Mouse (Mus musculus) right cerebral cortex, adult 18-20 months (tissue): ENCODE measurements around the gene Hmga1.
A peak's percentile ranks its signal among the peaks of the same experiment; 100 is the strongest.

ENCODE experiments used
- DNase-seq: peaks from one replicate; pipeline ENCODE4 v3.0.0; 2022; ENCODE audit warnings: mixed read lengths

Gene Hmga1

DNA sequence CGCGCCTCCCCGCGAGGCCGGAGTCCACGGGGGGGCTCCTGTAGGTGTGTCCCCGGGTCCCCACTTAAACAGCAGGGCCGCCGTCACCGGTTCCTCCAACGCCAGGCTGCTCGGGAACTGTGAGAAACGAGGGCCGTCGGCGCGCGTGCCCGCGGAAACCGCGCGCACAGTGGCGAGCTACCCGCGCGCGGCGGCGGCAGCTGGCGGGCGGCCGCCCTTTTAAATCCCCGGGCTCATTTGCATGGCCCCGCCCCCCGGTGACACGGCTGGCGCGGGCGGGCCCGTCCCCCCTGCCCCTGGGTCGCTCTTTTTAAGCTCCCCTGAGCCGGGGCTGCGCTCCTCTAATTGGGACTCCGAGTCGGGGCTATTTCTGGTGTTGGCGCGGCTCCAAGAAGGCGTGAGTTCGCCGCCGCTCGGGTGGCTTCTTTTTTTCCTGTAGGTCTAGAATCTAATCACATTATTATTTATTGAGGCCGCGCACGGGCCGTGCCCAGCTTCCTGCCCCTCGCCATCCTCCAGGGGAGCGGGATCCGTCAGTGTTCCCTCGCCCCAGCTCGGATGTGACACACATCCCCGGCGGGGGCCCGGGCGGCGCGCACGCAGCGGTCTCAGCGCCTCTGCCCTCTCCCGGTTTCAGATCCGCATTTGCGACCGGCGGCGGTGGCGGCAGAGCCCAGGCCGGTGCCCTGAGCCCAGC is at the start of gene Hmga1:
Gene Hmga1 (plus strand): TSS at position 183 of the 697 bp plus-strand sequence.
- peak; percentile 81 for DNase-seq

DNA sequence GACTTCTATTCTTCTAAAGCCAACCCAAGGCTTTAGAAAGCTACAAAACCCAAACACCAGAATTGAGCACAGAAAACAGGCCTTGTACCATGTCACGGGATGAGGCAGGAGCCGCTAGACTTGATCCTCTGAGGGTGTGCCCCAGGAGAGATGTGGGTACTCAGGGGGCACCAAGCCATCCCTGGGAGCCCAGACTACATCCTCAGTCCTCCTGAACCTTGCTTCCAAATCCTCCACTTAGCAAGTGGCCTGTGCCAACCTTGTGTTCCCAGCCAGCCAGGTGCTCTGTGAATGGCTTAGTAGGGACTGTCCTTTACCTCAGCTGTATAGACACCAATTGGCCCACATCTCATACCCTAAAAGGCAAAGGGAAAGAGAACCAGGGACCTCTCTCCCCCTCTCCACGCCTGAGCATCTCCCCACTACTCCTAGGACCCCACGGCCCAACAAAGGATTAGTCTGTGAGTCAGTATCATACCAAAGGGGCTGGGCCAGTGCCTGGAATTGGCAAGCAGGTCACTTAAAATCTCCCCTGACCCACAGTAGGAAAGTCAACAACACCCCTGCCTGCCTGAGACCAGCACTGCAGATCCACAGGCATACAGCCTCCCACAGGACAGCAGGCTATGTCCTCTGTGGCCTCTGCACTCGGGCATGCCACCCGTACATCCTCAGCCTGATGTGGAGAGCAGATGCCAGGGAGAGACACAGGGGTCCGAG is 49.3 kb upstream of the Hmga1 start:
- no peak for DNase-seq

DNA sequence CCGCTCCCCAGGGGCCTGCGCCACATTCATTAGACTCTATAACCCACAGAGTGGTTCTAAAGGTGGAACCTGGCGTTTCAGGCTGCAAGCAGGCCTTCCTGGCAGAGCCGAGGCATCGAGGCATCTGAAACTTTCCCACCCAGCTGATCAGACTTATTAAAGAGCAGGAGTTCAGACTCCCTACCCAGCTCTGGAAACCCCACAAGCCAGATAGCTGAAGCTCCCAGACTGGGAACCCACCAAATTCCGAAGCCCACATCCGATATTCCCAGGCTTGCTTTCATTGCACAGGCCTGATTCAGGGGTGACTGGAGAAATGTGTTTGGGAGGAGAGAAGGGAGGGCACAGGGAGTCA is 48.7 kb upstream of the Hmga1 start:
- no peak for DNase-seq

DNA sequence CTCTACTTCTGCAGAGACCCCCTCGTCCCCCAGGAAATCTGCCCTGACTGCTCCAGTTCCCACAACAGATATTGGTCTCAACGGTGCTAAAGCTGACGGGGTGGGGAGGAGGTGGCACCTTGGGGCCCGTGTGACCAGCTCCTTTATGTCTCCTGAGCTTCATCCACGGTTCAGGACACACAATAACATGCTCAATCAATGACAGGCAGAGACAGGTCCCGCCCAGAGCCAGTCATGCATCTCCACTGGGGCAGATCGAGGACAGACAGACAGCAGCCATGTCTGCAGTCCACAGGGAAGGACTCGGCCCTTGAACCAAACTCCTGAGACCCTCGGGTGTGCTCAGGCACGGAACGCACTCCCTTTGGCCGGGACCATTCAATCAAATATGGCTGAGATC is 48.3 kb upstream of the Hmga1 start:
- DNase-seq = no peak

DNA sequence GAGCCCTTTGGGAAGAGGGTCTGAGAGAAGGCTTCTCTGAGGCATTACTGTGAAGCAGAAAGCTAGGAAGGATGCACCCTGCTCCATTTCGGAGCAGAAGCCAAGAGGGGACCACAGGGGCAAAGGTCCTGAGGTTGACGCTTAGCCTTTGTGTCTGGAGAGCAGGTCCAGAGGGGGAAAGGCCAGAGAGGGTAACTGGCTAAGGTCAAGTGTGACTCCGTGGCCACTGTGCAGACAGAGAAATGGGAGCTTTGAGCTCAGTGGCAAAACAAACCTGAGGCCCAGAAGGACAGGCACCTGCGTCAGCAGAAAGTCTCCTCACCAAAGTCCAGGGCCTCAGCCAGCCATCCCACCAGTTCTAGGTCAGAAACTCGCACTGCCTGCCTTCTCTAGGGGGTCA is 47.8 kb upstream of the Hmga1 start:
- DNase-seq = no peak

DNA sequence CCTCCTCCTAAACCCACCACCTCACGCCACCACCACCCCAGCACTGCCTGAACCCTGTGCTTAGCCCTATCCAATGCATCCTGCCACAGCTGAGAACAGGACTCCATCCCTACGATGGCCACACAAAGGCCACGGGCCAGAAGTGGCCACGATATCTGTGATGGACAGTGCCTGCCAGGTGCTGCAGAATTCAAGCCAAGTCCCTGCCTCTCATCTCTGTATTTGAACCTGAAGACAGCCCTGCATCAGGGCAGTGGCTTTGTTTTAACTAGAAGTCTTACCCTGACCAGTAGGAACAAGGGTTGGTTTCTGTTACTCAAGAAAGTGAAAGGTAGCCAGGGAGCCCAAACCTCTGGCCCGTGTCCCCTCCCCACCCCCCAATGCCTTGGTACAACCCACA is 47.2 kb upstream of the Hmga1 start:
- DNase-seq = no peak

DNA sequence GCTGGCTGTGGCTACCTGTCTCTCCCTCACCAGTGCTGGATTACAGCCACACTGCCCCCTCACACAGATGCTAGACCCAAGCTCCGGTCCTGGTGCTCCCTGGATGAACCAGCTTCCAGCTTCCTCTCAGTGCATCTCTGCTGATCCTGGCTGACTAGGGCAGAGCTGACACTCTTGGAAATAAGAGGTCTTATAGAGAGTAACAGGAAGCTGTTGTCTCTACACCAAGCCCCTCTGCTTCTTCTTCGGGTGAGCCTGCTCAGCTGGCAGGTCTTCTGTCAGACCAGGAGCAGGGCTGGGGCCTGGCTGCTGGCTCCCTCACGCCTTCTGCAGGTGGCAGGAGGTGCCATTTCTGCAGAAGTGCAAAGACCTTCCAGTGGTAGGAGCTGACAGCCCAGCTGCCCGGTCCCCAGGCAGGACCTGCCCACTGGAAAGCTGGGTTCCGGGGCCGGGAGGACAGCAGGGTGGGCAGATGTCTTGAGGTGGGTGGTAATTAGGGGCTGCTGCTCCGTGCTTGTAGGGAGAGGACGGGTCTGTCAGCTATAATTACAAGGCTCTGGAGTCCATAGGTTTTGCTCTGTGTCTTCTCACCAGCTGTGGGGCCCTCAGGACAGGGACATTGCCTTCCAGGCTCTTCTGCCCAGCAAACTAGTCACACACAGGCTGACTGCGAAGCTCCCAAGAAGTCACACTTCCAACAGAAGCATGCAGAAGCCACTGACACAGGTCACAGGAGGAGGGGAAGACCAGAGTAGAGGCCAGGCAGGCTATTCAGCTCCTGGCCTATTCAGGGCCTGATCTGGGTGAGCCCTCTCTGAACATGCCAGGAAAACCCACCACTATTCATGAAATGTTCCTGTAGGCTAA is 45.8 kb upstream of the Hmga1 start:
- DNase-seq = no peak

DNA sequence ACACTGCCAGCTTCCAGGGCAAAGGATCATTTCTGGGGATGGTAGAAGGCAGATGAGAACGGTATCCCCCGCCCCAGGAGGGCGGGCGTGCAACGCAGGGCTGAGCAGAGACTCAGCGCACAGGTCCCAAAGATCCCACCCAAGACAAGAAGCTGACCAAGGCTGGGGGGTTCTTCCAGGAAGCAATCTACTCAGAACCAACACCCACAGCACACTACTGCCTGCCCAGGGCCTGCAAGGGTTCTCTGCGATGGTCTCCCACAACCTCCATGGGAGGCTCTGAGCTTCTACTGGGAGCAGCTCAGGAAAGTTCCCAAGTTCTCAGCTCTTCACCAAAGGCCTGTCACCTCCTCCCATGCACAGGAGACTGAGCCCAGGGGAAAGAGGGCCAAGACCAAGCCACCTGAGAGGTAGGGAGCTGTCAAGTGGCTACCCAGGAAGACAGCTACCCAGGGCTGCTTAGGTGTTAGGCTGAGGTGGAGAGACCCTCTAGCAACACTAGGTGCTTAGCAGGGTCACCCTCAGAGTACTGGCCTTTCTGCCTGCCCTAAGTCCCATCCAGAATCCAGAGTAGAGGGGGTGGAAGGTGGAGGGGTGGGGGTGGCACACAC is 45.1 kb upstream of the Hmga1 start:
- no peak for DNase-seq

DNA sequence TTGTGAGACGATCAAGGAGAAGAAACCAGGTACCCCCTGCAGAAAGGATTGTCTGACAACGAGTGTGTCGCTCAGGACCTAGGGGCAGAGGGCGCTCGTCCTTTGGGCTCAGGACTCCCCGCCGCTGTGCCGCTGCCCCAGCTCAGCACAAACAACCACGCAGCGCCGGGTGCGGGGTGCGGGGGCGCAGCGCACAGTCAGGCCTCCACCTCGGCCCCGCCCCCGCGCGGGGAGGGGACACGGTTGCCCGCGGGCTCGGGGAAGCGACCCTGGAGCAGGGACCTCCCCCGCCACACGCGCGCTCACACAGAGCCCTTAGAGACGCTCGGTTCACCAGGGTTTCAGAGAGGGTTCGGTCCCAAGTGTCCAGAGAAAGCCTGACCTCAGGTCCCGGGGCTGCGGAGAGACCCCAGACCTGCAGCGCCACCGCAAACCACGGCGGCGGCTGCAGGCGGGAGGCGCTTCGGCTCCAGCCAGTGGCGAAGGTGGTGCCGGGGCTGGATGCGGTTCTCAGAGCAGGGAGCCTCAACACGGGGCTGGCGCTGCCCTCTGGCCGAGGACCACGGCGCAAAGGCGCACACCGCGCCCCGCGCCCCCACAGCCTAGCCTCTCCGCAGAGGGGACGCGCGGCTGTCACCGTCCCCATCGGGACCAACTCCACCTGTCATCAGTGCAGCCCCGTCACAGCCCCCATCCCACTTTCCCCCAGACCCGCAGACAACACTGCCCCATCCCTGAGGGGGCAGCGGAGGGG is 44.3 kb upstream of the Hmga1 start:
- peak; percentile 57 for DNase-seq

DNA sequence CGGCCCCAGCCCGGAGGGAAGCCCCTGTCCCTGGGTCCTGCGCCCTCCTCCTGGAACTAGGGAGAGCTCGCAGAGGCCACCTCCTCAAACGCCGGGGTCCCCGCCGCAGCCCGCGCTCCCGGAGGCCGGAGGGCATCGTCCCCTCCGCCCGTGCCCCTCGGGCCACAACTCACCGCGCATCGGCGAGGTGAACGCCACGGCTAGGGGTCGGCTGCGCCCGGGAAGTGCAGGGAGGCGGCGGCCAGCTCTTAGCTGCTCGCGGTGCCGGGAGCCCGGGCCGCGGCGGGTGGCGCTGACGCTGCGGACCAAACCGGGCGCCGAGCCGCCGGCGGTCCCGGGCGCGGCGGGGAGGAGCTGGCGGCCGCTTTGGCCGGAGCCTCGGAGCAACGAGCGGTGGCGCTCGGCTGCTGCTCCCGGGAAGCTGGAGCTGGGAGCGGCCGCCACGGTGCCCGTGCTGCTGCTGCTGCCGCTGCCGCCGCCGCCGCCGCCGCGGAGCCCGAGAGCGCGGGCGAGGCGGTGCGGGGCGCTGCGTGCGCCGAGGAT is 43.6 kb upstream of the Hmga1 start:
- DNase-seq = peak; percentile 22

DNA sequence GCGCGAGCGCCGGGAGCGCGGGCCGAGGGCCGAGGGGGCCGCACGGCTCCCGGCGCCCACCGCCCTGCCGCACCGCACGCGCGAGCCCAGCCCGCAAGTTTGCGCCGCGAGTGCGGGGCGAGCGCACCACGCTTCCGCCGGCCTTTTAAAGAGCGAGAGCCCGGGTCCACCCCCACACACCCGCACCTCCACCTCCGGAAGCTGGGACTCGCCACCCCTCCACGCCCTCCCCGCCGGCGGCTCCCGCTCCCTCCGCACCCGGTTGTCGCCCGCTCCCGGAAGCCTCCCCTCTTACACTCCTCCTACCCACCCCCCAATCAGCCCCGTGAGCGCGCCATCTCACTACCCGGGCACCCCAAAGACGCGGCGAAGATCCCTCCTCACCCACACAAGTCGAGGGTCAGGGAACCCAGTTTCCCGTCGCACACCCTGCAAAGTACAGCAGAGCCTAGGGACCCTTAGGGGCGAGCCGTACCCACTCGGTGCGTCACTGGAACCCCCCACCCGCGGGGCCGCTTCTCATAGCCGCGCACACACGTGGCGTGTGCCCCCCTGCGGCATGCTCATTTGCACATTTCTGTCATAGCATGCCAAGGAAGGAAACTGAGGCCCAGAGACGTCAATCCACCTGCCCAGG is 42.9 kb upstream of the Hmga1 start:
- DNase-seq = peak; percentile 41

DNA sequence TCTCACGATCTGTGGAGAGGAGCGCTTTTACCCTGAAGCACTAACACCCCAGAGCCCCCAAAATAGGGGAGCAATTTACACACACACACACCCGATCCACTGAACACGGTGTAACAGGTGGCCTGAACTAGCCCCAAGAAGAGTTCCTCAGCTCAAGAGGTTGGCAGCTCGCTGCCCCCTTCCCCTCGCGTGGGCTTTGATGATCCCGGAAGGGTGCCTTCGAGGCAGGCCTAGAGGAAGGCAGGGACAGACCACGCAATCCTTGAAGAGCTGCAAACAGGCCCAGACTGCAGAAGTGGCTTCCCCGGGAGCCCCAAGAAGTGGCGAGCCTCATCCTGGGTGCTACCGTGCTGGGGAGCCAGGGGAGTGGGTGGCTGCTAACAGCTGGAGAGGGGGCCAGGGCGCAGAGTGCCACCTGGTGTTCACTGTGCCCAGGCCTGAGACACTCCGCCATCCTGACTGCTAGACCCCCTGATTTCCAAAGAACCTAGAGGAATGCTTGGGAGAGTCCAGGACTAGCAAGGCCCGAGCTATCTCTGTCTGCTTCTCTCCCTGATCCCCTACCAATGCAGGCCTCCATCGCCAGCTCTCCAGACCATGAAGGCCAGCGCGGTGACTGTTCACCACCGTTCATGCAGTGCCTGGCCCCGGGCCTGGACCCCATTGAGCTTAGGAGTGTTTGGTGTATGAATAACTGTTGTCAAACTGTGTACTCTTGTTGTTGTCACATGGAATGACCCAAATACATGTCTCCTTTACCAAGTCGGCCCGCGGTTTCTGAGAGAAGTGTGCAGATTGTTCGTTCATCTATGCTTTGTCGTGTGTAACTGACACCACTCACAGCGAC is 42.2 kb upstream of the Hmga1 start:
- peak; percentile 37 for DNase-seq

DNA sequence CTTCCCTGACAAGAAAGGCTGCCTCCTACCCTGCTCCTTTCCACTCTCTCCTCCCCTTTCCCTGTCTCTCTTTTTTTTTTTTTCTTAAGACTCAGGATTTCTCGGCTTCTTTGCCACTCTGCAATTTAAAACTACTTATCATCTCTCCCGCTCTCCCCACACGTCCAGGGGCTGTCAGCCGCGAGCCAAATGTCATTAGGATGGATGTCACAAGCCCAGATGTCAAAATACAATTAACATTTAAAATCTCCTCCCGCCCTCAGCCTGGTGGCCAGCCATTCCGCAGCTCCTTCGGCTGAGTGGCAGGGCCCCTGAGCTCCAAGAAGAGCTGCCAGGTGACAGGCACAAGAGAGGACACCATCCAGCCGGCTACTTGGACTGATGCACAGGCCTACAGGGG is 38.0 kb upstream of the Hmga1 start:
- DNase-seq = no peak

DNA sequence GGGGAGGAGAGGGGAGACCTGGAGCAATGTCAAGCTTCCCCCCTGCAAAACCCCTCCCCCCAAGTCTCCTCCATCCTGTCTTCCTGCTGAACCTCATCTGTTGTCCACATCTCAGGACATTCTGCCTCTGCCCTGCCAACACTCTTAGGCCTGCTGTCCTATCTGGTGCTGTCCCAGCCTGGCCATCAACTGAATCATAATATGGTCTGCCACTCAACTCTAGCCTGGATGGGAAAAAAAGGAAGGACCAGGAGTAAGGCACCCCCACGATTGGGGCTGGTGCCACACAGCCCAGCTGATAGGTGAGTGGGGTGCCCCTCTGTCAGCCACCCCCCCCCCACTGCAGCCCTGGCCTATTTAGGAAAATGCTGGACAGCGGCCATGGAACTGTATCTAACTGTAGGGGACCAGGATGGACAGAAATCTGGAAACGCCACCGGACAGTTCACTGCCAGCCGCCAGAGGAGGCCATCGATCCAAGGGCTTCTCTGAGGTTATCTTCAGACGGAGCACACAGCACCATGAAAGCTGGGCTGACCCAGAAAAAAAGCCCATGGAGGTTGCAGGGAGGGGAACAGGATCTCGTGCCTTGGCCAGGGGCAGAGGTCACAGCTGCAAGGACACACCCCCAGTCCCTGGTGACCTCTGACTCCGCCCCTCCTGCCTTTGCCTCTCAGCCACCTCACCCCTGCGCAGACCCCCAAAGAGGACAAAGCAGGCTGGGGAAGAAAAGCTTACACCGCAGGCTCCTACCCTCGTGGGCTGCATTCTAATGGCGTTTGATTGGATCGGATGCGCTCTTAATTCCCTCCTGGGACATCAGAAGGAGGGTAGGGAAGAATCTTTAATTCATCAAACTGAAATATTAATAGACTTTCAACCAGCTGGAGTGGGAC is 37.3 kb upstream of the Hmga1 start:
- no peak for DNase-seq

DNA sequence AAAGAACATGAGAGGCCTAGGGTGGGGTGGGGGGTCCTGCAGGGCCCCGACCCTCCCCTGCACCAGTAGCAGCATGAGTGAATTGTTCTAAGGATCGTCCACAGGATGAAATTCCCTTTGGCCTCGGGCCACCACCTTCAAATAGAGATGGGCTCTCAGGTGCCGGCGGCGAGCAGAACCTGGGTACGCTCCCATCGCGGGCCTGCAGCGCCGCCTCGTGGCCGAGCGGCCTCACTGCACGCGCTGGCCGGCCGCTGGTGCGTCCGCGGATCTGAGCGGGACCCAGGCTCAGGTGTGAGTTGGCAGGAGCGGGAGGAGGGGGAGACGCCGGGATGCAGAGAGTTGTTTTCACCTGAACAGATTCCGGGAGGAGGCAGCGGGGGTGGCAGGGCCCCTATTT is 35.7 kb upstream of the Hmga1 start:
- DNase-seq = peak; percentile 37

DNA sequence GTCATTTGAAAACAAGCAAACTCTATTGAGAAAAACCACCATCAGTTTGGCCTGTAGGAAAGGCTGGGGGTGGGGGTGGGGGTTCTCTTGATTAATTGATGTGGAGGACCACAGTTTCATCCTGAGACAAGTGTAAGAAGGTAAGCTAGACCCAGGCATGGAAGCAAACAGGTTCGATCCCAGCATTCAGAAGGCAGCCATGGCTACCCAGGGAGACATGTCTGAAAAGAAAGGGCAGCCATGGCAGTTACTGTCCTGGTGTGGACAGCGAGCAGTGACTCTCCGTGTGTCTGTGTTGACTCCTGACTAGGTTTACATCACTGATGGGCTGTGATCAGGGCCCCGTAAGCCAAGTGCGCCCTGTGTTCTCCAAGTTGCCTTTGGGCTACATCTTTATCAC is 35.0 kb upstream of the Hmga1 start, which contains the start of gene Grm4:
Gene Grm4 (minus strand): TSS at position 101 of the 400 bp plus-strand sequence.
- DNase-seq = no peak

DNA sequence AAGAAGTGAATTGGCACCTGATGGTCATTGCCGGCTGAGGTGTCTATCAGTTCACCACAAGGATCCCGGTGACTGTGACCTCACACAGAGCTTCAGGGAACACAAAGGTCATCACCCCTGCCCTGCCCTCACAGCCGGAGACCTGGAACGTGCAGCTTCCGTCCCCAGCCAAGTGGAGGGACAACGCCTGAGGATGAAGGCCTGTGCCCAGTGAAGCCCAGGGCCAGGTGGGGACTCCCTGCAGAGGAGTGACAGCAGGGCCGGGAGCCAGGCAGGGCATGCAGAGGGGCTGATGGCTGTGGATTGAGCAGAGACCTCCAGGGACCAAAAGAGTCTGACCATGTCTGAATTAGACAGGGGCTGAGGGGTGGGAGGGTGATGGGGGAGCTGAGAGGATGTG is 33.2 kb upstream of the Hmga1 start:
- DNase-seq = no peak

DNA sequence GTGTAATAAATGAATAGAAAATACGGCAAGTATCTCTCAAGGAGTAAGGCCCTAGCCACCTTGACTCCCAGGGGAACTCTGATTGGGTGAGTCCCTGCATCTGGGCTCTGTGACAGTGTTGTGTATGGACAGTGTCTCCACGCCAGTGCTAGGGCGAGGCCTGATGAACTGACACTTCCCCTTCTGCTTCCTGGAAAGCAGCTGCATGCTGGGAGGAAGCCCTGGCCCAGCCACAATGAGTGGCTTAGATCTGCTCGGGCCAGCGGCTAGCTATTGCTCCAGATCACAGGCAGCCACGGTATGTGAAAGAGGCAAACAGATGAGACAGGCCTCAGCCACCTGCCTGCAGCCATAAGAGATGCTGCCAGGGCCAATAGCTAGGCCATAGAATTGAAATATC is 29.1 kb upstream of the Hmga1 start:
- no peak for DNase-seq

DNA sequence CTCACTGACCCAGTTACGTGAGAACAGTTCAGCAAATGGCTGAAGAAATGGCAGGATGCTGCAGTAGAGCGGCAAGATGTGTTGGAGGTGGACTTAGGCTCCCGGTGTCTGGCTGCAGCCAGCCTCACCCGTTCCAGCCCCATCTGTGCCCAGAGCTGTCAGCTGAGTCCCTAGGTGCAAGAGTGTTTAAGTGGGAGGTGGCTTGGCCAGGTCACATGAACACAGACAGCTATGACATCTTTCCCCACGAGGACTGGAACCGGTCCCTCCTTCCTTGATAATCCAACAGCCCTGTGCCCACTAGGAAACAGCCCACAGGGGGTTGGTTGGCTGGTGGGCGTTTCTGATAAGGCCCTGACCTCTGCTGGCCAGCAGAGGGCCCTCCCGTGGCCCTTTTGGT is 28.3 kb upstream of the Hmga1 start:
- no peak for DNase-seq

DNA sequence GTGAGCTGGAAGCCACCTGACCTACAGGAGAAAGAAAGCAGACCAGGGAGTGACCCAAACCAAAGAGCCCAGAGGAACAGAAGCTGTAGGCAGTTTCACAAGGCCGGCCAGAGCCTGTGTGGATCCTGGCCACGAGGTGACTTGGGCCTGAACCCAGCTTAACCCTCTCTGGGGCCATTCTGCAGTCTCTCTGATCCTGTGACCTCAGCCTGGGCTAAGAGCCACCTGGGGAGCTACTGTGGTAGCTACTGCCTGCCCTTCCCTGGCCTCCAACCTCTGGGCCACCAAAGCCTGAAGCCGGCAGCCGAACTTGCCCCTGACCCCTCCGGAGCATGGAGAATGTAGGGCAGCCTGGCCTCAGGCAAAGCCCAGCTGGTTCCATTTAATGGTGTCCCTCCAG is 27.5 kb upstream of the Hmga1 start:
- no peak for DNase-seq
